Mouse (Mus musculus): Measurements from ENCODE around the gene Atxn7.

Atxn7 gene

GRCm38 (mm10) chr14:14064486-14065141, 103.4 kb downstream of the Atxn7 start:
- no peak for DNase-seq (ENCODE audit: low spot score)

DNA sequence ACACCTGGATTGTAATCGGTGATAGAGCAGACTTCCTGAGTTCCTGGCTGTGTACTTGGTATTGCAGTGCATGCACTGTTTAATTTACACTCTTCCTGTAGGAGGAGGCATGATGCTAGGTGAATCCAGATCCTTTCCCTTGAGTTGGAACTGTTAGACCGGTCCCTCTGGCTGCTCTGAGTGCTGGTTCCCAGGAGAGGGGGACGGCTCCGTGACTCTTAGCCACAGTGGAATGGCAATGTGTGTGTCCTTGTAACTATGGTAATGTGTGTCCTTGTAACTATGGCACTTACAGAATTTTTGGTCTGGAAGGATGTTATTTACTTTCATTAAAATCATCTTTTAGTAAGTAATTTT, 103.9 kb downstream of the Atxn7 start:
- no peak for DNase-seq (ENCODE audit: low spot score)

- no peak for DNase-seq (ENCODE audit: low spot score)
These were observed 105.0 kb downstream of the Atxn7 start for GRCm38 (mm10) chr14:14066241-14066640.

GRCm38 (mm10) chr14:14067648-14068472, 106.6 kb downstream of the Atxn7 start:
- no peak for DNase-seq (ENCODE audit: low spot score)

GRCm38 (mm10) chr14:14068553-14068952, 107.3 kb downstream of the Atxn7 start:
- no peak for DNase-seq (ENCODE audit: low spot score)

DNA sequence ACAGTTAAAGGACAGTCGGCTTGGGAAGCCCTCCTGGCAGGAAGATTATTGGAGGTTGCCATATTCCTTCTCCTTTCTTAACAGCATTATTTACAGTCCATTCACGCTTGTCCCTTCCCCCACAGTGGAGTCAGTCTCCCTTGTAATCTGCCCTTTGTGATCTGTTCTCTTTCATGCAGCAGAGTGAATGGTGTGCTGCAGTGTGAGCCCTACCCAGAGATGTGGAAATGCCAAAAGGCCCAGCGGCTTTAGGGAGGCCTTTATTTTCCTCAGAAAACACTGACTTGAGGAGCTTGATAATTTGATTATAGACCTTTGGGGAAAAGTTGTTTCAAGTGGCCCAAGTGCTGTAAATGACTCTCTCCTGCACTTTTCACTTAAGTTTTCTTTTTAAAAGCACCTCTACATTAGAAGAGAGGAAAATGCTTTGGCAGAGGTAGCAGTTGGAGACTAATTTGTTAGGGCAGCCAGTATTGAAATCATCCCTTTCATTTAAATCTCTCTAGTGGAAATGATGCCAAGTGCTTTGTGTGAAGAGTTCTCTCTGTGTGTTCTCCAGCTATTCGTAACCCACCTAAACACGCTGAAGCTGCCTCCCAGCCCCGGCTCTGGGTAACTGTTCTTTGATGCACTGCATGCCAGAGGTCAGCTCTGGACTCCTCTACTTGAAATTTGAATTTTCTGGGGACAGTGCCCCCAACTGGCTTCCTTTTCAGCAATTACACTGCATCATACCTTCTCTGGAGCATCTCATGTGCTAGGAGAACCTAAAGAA, 109.5 kb downstream of the Atxn7 start:
- DNase-seq (ENCODE audit: low spot score): no peak

- no peak for DNase-seq (ENCODE audit: low spot score)
These were observed 110.2 kb downstream of the Atxn7 start for GRCm38 (mm10) chr14:14071456-14071855.

DNA sequence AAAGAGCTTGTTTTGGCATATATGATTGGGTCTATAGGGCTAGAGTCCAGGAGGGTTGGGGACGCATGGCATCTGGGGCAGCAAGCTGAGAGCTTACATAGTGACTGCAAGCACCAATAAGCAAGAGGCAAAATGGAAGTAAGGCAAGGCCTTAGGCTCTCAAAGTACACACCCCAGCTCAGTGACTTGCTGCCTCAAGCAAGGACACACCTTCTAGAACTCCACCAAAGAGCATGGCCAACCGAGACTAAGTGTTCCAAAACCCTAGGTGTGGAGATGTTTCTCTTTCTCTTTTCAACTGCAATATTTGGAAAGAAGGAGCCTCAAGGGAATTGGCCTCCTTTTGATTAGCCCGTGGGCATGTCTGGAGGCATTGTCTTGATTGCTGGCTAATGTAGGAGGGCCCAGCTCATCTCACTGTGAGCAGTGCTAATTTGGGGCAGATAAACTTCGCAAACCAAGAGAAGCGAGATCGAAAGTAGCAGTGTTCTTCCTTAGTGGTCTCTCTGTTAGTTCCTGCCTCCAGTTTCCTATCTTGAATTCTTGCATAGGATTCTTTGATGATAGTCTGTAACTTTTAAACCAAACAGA, 119.5 kb downstream of the Atxn7 start:
- DNase-seq (ENCODE audit: low spot score): no peak

DNA sequence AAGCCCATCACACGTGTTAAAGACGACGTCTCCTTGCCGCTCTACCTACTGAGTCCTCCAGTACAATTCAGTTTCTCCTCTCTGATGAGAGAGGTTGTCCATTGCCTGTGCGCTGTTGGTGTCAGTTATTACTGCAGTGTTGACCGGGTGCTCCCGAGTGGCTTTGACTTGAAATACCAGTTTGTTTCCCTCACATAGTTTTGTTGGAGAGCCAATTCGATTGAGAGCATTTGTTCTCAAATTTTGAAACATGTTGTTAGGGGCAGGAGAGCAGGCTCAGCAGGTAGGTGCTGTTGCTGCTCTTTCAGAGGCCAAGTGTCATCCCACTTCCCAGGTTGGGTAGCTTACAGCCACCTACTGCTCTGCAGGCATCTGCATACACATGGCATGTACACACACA, 122.6 kb downstream of the Atxn7 start:
- no peak for DNase-seq (ENCODE audit: low spot score)

GRCm38 (mm10) chr14:14086711-14087263, 125.5 kb downstream of the Atxn7 start:
- DNase-seq (ENCODE audit: low spot score): no peak

DNA sequence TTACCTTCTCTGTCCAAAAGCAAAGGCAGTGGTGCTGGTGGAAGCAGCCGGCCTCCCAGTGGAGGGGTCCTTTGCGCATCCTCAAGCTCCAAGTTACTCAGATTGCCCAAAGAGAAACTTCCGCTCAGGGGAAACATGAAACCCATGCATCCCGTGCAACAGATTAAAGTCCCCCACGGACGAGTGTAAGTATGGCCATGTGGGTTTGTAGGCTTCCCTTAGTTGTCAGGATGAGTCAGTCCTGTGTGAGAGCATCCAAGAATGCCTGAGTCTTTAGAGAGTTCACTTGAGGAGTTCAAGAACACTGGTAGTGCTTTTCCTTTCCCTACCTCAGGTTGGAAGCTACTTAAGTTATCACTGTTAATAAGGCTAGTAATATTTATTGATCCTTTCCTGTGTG, 126.1 kb downstream of the Atxn7 start:
- no peak for DNase-seq (ENCODE audit: low spot score)

DNA sequence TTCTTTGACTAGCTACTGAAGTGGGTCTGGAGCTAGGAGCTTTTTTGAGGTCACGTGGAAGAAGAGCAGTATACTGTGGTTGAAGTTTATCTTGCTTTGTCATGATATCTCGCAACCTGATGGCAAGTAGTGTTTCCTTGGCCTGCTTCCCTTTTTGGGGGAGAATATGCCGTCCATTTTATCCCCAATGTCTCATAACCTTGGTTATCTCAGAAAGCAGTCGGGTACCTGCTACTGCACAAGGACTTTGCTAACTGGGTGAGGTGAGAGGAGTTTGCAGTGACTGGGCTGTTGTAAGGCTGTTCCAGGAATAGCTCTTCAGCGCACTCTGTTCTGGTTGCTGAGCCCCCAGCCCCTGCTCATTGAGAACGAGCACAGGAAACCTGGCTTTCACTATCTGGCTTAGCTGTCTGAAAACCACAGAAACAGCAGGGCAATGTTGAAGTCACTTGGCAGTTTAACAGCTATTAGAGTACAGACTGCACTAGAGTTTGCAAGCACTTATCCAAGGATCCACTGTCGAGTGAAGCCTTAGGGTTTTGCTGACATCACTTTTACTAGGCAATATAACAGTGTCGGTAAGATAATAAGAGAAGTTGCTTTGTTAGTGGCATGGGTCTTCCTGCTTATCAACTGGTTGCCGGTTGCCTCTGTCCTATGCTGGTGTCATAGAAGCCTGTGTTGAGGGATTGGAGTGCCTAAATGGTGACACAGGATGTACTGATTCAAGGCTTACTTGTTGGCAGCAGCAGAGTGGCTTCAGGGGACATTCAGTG, 127.0 kb downstream of the Atxn7 start:
- DNase-seq (ENCODE audit: low spot score): no peak

DNA sequence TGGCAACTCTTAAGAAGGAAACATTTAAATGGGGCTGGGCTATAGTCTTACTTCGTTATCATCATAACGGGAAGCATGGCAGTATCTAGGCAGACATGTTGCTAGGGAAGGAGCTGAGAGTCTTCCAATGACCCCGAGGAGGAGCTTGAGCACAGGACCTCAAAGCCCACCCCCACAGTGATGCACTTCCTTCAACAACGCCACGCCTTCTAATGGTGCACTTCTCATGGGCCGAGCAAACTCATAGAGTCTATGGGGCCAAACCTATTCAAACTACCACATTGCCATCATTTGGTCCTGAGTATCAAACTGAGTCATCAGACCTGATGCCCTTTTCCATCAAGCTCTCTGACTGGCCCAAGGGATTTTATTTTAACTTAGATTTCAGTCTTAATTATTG, 129.3 kb downstream of the Atxn7 start:
- no peak for DNase-seq (ENCODE audit: low spot score)

DNA sequence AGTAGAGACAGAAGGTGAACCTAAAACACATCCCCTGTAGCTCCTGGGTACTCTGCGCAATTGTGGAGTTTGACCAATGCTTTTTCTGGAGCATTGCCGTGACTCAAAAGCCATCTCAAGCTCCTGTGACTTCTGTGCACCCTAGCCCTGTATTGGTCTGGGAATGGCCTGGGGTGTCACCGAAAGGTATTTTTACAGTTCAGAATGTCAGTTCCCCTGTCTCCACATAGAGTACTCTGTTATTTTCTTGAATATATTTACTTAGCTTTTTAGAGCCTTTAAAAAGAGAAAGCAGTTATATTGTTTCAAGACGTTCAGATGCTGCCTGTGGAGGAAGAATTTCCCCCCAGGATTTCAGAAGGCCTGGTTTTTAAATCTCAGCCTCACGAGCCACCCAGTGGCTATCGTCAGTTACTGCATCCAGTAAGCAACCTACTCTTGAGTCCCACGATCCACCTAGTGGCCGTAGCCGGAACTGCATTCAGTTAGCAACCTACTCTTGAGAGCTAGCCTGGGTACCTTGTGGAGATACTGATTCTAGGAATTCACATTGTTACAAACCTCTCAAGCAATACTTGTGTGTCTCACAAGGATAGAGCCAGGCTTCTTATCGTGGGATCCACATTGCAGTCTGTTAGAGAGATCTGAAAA, 137.2 kb downstream of the Atxn7 start:
- peak; percentile 92 for DNase-seq (ENCODE audit: low spot score)

- no peak for DNase-seq (ENCODE audit: low spot score)
These were observed 139.6 kb downstream of the Atxn7 start for GRCm38 (mm10) chr14:14100773-14101280.

DNA sequence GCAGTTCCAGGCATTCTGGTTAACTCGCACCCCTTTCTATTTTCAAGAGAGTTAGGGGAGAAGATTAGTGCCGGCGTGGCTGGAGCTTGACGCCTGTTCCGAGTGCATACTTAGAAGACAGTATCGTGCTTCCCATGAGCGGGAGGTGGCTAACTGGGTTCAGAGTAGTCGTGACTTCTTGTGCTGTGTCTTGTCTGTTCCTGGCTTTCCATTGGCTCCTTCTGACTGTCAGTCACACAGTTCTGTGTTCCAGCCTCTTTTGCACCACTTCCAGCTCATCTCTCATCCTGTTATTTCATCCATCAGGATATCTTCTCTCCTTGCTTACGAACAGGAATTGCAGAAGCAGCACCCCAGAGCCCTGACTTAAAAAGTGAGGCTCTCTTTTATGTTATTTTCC, 140.1 kb downstream of the Atxn7 start:
- no peak for DNase-seq (ENCODE audit: low spot score)

DNA sequence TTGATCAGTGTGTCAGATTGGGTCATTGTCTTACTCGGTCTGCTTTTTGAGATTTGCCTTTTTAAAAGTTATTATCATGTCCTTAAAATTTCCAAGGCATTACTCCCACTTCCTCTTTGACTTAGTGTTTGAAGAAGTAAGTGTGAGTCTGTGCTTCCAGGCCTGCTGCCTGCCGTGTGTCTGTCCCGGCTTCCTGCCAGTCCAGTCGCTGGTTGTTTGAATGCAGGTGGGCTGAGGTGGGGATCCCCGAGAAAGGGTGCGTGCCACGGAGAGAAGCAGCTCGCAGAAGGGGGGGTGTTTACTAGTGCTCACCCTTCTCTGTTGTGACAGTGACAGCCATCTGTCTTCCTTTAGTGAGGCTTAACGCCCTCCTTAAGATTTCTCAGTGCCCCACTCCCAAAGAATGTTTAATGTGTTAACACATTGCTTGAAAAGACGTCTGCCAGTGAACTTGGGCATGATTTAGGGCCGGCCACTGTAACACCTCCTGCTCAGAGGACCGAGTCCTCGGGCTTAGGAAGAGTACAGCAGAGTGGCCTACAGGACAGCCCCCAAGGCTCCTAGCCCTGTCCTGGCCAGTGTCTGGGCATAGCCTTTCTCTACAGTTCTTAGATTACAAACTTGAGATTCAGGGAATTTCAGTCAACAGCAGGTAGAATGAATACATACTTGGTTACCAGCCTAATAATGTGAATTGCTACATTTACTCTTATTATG, 143.1 kb downstream of the Atxn7 start:
- no peak for DNase-seq (ENCODE audit: low spot score)

DNA sequence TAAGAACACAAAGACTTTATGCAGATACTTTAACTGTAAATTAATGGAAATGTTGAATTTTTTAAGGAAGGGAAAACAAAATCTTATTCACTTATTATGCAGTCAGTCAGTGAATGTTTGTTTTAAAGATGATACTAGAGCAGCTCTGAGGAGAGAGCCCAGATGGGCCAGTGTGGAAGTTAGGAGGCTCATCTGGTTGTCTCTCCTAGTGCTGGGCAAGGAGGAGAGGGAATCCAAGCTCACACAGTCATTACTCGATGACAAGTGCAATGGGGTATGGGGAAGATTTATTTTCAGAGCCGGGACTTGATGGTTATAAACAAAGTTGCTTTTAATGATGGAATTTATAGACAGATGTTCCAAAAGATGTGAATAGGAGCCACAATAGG, 143.7 kb downstream of the Atxn7 start:
- no peak for DNase-seq (ENCODE audit: low spot score)

- no peak for DNase-seq (ENCODE audit: low spot score)
These were observed 149.5 kb downstream of the Atxn7 start for GRCm38 (mm10) chr14:14110710-14111109.
